Mouse (Mus musculus) forebrain, embryonic 11.5 days (tissue): Measurements from ENCODE around the gene Ip6k2. TPM values are rescaled to one million over a fixed set of nuclear protein-coding genes. Genes with fewer than 3 reads are reported as not detected.

Experiments
- ATAC-seq: fragments of 200-750 bp; cut with Nextera tagmentation; replicated peaks from 2 replicates; pipeline ENCODE4 v1.8.0; 2017; ENCODE audit warnings: moderate TSS enrichment; ENCODE audit not compliant: low FRiP score
- DNase-seq: peaks from one replicate; pipeline ENCODE4 v3.0.0-alpha.2; 2017; ENCODE audit warnings: low spot score
- H3K27ac ChIP-seq: fragments of 300-500 bp; sonication (generic); 2 replicates; pipeline ENCODE4 v1.5.1; 2014; ENCODE audit warnings: low read depth, low read length
- H3K27me3 ChIP-seq: fragments of 300-500 bp; sonication (generic); 2 replicates; pipeline ENCODE4 v1.6.1; 2014; ENCODE audit warnings: mild to moderate bottlenecking, low read length, mixed read lengths; ENCODE audit not compliant: control insufficient read depth, insufficient read depth
- H3K36me3 ChIP-seq: fragments of 300-500 bp; sonication (generic); 2 replicates; pipeline ENCODE4 v1.6.1; 2014; ENCODE audit warnings: mild to moderate bottlenecking, low read length, moderate library complexity, mixed read lengths; ENCODE audit not compliant: control insufficient read depth, insufficient read depth
- H3K4me1 ChIP-seq: fragments of 300-500 bp; sonication (generic); replicated peaks from 2 replicates; pipeline ENCODE4 v1.6.1; 2014; ENCODE audit warnings: low read length, mixed read lengths; ENCODE audit not compliant: control insufficient read depth, insufficient read depth
- H3K4me2 ChIP-seq: fragments of 300-500 bp; sonication (generic); 2 replicates; pipeline ENCODE4 v1.6.1; 2014; ENCODE audit warnings: low read depth, mild to moderate bottlenecking, low read length, moderate library complexity, mixed read lengths; ENCODE audit not compliant: severe bottlenecking
- H3K4me3 ChIP-seq: fragments of 300-500 bp; sonication (generic); 2 replicates; pipeline ENCODE4 v1.5.1; 2014; ENCODE audit warnings: low read depth, low read length
- H3K9ac ChIP-seq: fragments of 300-500 bp; sonication (generic); 2 replicates; pipeline ENCODE4 v1.6.1; 2014; ENCODE audit warnings: low read length
- H3K9me3 ChIP-seq: fragments of 300-500 bp; sonication (generic); 2 replicates; pipeline ENCODE4 v1.6.1; 2016; ENCODE audit warnings: low read length, mixed read lengths; ENCODE audit not compliant: control insufficient read depth
- WGBS: fragments of 180-500 bp; shearing (Covaris S2); extraction: QIAGEN DNeasy Blood & Tissue Kit; methylation state at CpG from one replicate; pipeline ENCODE4 v1.1.7; 2014; 5-methylcytosine and 5-hydroxymethylcytosine counted together
- polyA plus RNA-seq: library from polyadenylated mRNA; unstranded; fragments of >200 nt; fragmentation: Nextera tagmentation; extraction: Ambion mirVana; gene quantifications from 2 replicates; pipeline ENCODE4 v1.2.1, GENCODE M21; 2014

Gene Ip6k2
- polyA plus RNA-seq, 1 experiment from 2014 or later, result 96.6 TPM

DNA sequence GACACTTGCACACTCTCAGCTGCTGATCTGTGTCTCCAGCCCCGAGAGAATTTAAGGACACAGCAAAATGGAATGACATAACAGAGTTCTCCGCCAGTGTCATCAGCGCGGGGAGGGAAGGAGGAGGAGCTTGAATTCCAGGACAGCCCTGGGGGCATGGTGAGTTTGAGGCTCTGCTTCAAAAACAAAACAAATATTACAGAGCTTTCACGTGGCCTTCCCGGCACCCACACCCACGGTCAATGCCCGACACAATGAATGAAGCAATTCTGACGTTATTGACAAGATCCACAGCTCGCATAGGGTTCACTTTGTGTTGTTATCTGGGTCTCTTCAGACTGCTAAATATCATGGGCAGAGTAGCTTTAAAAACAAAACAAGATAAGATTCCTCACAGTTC lies 18.6 kb upstream of the Ip6k2 start:
- H3K4me3 ChIP-seq, result no peak overlapping the region
- no peak for ATAC-seq
- H3K27me3 ChIP-seq, result no peaks in the 10 kb centered on the region
- H3K9me3 ChIP-seq, result no peaks in the 10 kb centered on the region
- H3K36me3 ChIP-seq, result no peaks in the 10 kb centered on the region
- 83% methylated on average over 10 of the region's 10 CpGs for WGBS
- no peak for DNase-seq
- no peaks in the 10 kb centered on the region for H3K4me1 ChIP-seq
- H3K9ac ChIP-seq, result no peak overlapping the region
- no peak overlapping the region for H3K4me2 ChIP-seq
- no peak overlapping the region for H3K27ac ChIP-seq

DNA sequence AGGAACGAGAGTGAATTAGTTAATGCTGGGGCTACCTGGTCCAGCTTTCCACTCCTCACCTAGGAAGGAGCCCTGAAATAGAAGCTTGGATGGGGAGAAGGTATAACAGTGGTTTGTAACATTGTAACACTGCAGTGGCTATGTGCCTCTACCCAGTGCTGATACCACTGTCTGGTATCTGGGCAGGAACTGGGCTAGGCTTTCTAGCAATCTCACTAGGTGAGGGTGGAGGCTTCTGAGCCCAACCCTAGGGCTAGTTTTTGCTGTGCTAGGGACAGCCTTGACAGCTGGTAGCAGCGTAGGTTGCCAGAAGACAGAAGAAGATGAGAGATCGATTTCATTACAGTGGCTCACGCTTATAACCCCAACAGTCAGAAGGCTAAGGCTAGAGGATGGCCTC lies 7.0 kb upstream of the Ip6k2 start:
- no peaks in the 10 kb centered on the region for H3K9me3 ChIP-seq
- H3K4me2 ChIP-seq, result no peak overlapping the region
- no peak overlapping the region for H3K27ac ChIP-seq
- ATAC-seq, result no peak
- no peak overlapping the region for H3K4me3 ChIP-seq
- H3K9ac ChIP-seq, result no peak overlapping the region
- no peaks in the 10 kb centered on the region for H3K4me1 ChIP-seq
- no peaks in the 10 kb centered on the region for H3K27me3 ChIP-seq
- DNase-seq, result no peak
- 88% methylated on average over 4 of the region's 4 CpGs for WGBS
- H3K36me3 ChIP-seq, result no peaks in the 10 kb centered on the region

DNA sequence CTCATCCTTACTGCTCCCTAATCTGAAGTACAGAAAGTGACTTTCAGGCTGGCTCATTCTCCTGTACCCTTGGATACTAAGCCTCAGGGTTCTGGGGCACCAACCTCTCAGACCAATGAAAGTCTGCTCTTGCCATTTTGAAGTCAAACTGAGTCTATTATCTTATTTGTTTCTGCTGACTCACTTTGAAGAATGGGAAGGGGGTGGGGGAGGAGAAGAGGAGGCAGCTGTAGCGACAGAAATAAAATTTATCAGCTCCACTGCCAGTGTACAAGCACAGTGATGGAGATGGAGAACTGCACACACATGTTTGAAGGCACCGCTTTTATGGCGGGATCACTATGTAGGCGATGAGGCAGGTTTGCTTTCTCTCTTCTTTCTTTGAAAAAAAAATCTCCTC lies 6.3 kb upstream of the Ip6k2 start:
- Histone ChIP-seq H3K4me2 (no peak overlapping the region), H3K27me3 (no peaks in the 10 kb centered on the region), H3K4me3 (no peak overlapping the region), H3K9me3 (no peaks in the 10 kb centered on the region), H3K27ac (no peak overlapping the region), H3K4me1 (no peaks in the 10 kb centered on the region; the same call in 1 of the 2 replicates), H3K9ac (no peak overlapping the region), H3K36me3 (no peaks in the 10 kb centered on the region)
- DNase-seq (no peak), ATAC-seq (no peak)
- WGBS, result 85% methylated on average over 4 of the region's 4 CpGs

DNA sequence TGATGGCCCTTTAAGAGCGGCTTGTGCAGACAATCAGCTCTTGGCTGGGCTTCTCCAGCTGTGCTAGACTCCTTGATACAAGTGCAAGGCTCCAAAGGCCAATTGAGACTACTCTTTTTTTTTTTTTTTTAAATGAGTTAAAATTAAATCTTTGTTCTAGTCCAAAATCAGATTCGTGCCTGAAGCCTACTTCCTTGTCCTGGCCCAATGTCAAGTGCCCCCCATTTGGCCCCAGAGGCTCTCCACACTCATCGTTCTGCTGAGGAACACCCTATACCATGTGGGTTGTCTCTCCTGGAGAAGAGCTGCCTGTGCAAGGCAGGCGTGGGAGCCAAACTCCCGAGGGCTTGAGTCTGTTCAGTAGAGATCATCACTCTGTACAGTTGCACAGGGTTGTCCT lies 2.6 kb upstream of the Ip6k2 start:
- no peaks in the 10 kb centered on the region for H3K27me3 ChIP-seq
- H3K9ac ChIP-seq, result no peak overlapping the region
- ATAC-seq (no peak), DNase-seq (no peak)
- no peak overlapping the region for H3K4me3 ChIP-seq
- peaks cover 4% of the 10 kb centered on the region for H3K4me1 ChIP-seq
- H3K27ac ChIP-seq, result no peak overlapping the region
- 69% methylated on average over 5 of the region's 5 CpGs for WGBS
- H3K36me3 ChIP-seq, result no peaks in the 10 kb centered on the region
- H3K4me2 ChIP-seq, result no peak overlapping the region
- H3K9me3 ChIP-seq, result no peaks in the 10 kb centered on the region

DNA sequence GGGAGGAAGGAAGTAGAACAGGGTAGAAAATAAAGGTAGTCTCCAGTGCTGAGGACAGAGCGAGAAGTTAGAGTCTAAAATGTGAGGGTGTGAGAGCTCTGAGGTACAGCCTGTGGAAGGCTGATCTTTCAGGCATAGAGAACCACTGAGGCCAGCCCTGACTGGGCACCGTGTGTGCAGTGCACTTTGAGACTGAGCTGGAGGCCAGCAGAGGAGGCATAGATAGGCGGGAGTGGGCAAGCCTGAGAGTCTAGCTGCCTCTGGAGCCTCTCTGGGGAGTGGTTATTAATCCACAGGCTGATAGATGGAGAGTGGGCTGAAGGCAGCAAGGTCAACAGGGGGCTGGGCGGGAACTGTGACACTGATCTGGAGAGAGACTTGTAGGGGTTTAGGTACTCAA lies 1.7 kb upstream of the Ip6k2 start:
- H3K4me3 ChIP-seq, result no peak overlapping the region
- peaks cover 10% of the 10 kb centered on the region for H3K4me1 ChIP-seq
- no peaks in the 10 kb centered on the region for H3K36me3 ChIP-seq
- H3K27ac ChIP-seq, result no peak overlapping the region
- WGBS, result 80% methylated on average over 4 of the region's 4 CpGs
- ATAC-seq (no peak), DNase-seq (no peak)
- H3K27me3 ChIP-seq, result no peaks in the 10 kb centered on the region
- H3K4me2 ChIP-seq, result no peak overlapping the region
- H3K9me3 ChIP-seq, result no peaks in the 10 kb centered on the region
- no peak overlapping the region for H3K9ac ChIP-seq

DNA sequence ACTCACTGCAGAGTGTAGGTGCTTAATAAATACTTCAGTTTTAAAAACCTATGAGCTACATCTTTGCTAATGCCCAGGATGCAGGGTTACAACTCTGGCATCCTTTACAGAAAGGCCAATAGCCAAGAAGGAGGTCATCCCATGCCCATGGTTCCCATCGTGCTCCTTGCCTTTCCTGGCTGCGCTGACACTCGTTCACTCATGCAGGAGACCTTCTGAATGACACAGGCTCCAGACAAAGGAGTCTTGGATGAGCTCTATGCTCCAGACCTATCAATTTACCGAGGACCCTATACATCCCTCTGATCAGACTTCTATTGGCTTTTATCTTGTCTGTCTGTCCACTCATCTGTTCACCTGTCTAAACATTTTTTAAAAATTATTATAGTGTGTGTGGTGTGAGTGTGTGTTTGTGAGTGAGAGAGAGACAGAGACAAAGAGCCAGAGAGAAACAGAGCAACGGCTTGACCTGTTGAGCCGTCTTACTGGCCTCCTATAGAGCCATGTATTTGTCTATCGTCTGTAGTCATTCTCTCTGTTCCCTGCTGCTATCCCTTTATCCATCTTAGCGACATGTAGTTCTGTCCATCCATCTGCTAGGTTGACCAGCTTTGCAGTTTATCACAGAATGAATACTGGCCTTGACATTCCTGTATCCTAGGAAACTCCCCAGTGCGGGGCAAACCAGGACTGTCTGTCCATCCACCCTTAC lies 604 bp upstream of the Ip6k2 start:
- Histone ChIP-seq H3K36me3 (no peaks in the 10 kb centered on the region), H3K4me1 (peaks cover 13% of the 10 kb centered on the region), H3K4me3 (peak overlapping the region; percentile 95), H3K9ac (peak overlapping the region; percentile 98), H3K9me3 (no peaks in the 10 kb centered on the region), H3K27me3 (no peaks in the 10 kb centered on the region), H3K4me2 (peak overlapping the region; percentile 66), H3K27ac (peak overlapping the region; percentile 69; the same call in 1 of the 2 replicates)
- WGBS, result 19% methylated on average over 9 of the region's 9 CpGs
- peak; percentile 15; the same call in 1 of the 2 replicates for ATAC-seq
- DNase-seq, result no peak

DNA sequence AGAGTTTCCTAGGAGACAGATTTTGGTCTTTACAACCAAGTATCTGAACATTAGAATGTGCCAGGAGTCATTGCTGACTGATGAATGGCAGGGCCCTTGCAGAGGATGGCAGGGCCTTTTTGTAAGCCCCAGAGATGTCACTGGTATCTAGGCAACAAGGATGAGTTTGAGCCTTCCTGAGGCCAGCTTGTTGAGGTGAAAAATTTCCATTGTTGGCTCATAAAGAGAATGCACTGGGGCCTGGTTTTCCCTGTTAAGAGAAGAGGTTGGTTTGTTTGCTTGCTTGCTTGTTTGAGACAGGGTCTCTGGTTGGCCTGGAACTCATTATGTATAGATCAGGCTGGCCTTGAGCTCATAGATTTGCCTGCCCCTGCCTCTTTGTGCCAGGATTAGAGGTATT lies 1.8 kb downstream of the Ip6k2 start:
- peak overlapping the region; percentile 41; the same call in 1 of the 2 replicates for H3K9ac ChIP-seq
- peaks cover 15% of the 10 kb centered on the region for H3K4me1 ChIP-seq
- ATAC-seq, result no peak

DNA sequence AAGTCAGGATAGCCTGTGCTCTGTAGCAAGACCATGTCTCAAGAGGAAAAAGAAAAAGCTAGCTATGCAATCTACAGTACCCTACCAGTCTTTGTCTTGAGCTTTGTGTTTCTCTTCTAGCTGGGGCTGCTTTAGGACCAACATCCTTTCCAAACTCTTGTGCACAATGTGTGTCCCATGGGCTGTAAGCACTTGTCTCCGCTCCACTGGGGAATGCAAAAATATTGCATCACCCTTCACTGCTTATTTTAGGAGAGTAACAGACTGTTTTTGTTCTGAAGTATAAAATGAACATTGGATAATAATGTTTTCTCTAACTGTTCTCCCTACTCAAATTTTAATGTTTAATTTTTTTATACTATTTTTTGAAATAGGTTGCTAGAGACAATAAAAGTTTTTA lies 2.9 kb downstream of the Ip6k2 start:
- H3K4me3 ChIP-seq, result no peak overlapping the region
- ATAC-seq, result no peak
- H3K4me1 ChIP-seq, result peaks cover 15% of the 10 kb centered on the region

More for the DNA sequence above, 1.8 kb downstream of the Ip6k2 start:
- Histone ChIP-seq H3K36me3 (no peaks in the 10 kb centered on the region), H3K9me3 (no peaks in the 10 kb centered on the region), H3K4me2 (peak overlapping the region; percentile 66), H3K27ac (peak overlapping the region; percentile 28; the same call in 1 of the 2 replicates), H3K27me3 (no peaks in the 10 kb centered on the region), H3K4me3 (peak overlapping the region; percentile 95)
- no peak for DNase-seq

DNA sequence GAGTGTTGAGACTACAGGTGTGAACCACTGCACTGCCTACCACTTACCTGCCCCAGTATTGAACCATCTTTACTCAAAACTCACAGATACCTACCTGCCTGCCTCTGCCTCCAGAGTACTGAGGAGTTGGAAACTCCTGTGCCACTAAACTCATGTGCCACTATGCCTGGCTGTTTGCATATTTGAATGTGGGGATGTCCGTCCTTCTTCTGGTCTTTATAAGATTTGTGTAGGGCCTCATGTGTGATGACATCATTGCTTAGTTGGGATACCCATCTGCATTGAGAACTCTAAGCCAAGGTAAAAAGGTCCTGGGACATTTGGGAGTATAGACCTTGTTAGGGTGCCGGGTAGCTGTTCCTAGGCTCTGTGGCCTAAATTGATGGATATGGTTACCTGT lies 3.5 kb downstream of the Ip6k2 start:
- Histone ChIP-seq H3K36me3 (no peaks in the 10 kb centered on the region), H3K27ac (no peak overlapping the region), H3K4me2 (no peak overlapping the region), H3K9me3 (no peaks in the 10 kb centered on the region), H3K4me1 (peaks cover 15% of the 10 kb centered on the region), H3K27me3 (no peaks in the 10 kb centered on the region), H3K9ac (no peak overlapping the region), H3K4me3 (no peak overlapping the region)
- DNase-seq (no peak), ATAC-seq (no peak)
- 93% methylated on average over 2 of the region's 2 CpGs for WGBS

More for the DNA sequence above, 2.9 kb downstream of the Ip6k2 start:
- H3K9me3 ChIP-seq, result no peaks in the 10 kb centered on the region
- H3K9ac ChIP-seq, result no peak overlapping the region
- WGBS, result 93% methylated on average over 1 of the region's 1 CpGs
- H3K36me3 ChIP-seq, result no peaks in the 10 kb centered on the region
- no peak overlapping the region for H3K27ac ChIP-seq
- H3K27me3 ChIP-seq, result no peaks in the 10 kb centered on the region
- no peak for DNase-seq
- H3K4me2 ChIP-seq, result no peak overlapping the region; the same call in 1 of the 2 replicates
